Mouse (Mus musculus): ENCODE measurements at regions not wholly inside any gene's neighbourhood (a gene's known extent, or its start where the extent isn't known, plus 50 kb on each side); places are given as distances from the start of the nearest gene placed in this dataset.
"Not testable (repeated sequence)": the region's sequence is repeated elsewhere in the genome, so short reads cannot be mapped to it uniquely, and the experiment has no call there.

DNA sequence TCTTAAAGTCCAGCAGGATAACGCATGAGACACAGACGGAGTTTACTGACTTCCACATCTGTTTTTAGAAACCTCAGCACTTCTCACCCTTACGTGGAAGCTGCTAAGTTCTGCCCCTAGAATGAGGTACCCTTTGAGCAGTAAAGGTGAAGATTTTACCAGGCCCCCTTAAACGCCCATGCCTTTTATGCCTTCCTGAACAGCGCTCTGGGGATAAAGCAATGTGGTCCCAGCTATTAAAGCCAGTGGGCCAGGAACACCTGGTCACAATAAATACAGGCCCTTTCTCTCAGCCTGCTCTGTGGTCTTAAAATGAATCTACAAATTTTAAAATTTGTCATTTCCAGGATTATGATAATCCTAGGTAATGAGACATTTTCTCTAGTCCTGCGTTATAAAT, 57.9 kb downstream of the Llph start:
- no peak for DNase-seq

- no peak for DNase-seq
Measured at GRCm38 (mm10) chr10:120291912-120292311, 65.0 kb downstream of the Llph start.

- DNase-seq = not testable (repeated sequence)
Measured at GRCm38 (mm10) chr10:120293381-120293780, 66.5 kb downstream of the Llph start.

DNA sequence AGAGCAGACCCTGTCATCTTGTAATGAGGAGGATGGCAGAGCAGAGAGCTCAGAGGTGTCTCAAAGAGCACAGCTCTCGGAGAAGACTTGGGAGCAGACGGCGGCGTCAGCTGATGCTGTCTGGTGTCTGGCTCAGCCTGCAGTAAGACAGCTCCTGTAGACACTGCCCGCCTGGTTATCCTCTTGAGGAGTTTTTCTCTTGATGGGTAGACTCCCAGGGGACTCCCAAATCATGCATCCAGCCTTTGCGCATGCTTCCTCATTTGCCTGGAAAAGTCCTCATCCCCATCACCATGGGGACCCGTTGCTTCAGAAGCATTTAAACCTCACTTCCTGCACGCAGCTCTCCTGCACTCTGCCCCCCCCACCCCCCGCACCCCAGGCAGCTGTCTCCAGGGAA, 67.6 kb downstream of the Llph start:
- DNase-seq = no peak

GRCm38 (mm10) chr10:120297311-120297710, 70.4 kb downstream of the Llph start:
- DNase-seq = no peak

DNA sequence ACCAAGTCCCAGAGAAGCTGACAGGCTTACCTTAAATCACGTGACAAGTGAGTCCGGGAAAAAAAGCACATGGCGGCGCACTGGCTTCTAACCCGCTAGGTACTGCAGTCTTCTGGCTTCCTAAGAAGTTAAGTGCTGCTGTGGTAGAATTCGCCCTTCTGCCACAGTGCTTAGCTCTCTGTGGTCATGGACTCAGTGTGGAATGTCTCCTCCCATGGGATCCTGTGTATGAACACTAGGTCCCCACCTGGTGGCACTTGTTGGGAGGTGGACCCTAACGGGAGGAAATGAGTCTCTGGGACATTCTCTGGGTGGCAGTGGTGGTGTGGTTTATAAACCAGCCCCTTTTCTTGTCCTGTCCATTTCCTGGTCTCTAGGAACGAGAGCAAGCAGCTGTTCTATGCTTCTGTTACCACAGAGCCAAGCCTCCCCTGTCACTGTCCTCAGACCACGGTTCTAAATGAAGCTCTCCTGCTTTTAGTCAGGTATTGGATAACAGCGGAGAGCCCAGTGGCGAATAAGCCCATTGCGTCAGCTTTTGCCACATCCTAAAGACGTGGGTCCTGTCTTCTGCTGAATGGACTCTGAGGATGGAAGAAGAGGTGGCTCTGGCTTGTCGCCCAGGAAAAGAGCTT, 71.5 kb downstream of the Llph start:
- no peak for DNase-seq

DNA sequence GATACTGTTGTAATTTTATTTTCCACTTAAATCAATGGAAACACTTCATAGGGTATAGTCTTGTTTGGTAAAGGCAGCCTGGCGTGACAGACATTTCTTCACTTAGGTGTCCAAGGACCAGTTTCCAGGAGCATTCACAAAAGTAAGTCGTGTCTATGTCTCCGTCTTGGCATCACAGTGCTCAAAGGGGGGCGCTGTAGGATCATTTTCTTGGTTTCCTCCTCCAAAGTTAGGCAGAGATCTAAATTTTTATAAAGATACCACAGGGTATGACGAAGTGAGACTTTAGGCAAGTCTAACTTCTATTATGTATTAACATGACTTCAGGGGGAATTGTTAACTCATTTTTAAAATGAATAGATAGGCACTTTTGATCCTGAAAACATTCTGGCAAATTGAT, 79.1 kb downstream of the Llph start:
- peak; percentile 66 for DNase-seq

GRCm38 (mm10) chr10:120308681-120309080, 81.8 kb downstream of the Llph start:
- DNase-seq = no peak
